Mouse (Mus musculus) gastrocnemius, postnatal 10 days (tissue): ENCODE data around the gene Ctnnd2. TPM values are rescaled to one million over a fixed set of nuclear protein-coding genes. Genes with fewer than 3 reads are reported as not detected.

Source experiments
- DNase-seq: peaks from one replicate; pipeline ENCODE4 v3.0.0; 2021; ENCODE audit warnings: mixed read lengths
- total RNA-seq, 2 experiments: library from RNA; stranded (reverse); gene quantifications; 2 replicates each; pipeline ENCODE4 v1.2.3; 2021

Gene Ctnnd2
- total RNA-seq, 2 experiments from 2014 or later: 0.63 to 0.94 TPM

GRCm38 (mm10) chr15:30726066-30726465 is 553.7 kb downstream of the Ctnnd2 start:
- no peak for DNase-seq

GRCm38 (mm10) chr15:30738178-30738577 is 565.8 kb downstream of the Ctnnd2 start:
- DNase-seq: no peak

GRCm38 (mm10) chr15:30740728-30741127 is 568.3 kb downstream of the Ctnnd2 start:
- DNase-seq: peak; percentile 38

GRCm38 (mm10) chr15:30757991-30758390 is 585.6 kb downstream of the Ctnnd2 start:
- DNase-seq: no peak

GRCm38 (mm10) chr15:30762211-30762610 is 589.8 kb downstream of the Ctnnd2 start:
- no peak for DNase-seq

GRCm38 (mm10) chr15:30762695-30763285 is 590.4 kb downstream of the Ctnnd2 start:
- no peak for DNase-seq

GRCm38 (mm10) chr15:30776931-30777330 is 604.5 kb downstream of the Ctnnd2 start:
- DNase-seq: no peak

GRCm38 (mm10) chr15:30777801-30778200 is 605.4 kb downstream of the Ctnnd2 start:
- no peak for DNase-seq

GRCm38 (mm10) chr15:30779903-30780302 is 607.5 kb downstream of the Ctnnd2 start:
- no peak for DNase-seq

- no peak for DNase-seq
Observed at GRCm38 (mm10) chr15:30780977-30781376, 608.6 kb downstream of the Ctnnd2 start.

GRCm38 (mm10) chr15:30785706-30786320 is 613.4 kb downstream of the Ctnnd2 start:
- DNase-seq: no peak

- DNase-seq: no peak
Observed at GRCm38 (mm10) chr15:30793260-30793659, 620.9 kb downstream of the Ctnnd2 start.

GRCm38 (mm10) chr15:30795723-30796122 is 623.3 kb downstream of the Ctnnd2 start:
- DNase-seq: no peak

- no peak for DNase-seq
Observed at GRCm38 (mm10) chr15:30827424-30828263, 655.3 kb downstream of the Ctnnd2 start.

- DNase-seq: no peak
Observed at GRCm38 (mm10) chr15:30857277-30858176, 685.1 kb downstream of the Ctnnd2 start.

GRCm38 (mm10) chr15:30867429-30867828 is 695.0 kb downstream of the Ctnnd2 start:
- DNase-seq: no peak

- no peak for DNase-seq
Observed at GRCm38 (mm10) chr15:30869673-30870512, 697.5 kb downstream of the Ctnnd2 start.

- DNase-seq: no peak
Observed at GRCm38 (mm10) chr15:30875523-30875922, 703.1 kb downstream of the Ctnnd2 start.

GRCm38 (mm10) chr15:30884692-30885334 is 712.4 kb downstream of the Ctnnd2 start:
- DNase-seq: no peak

GRCm38 (mm10) chr15:30885410-30885809 is 713.0 kb downstream of the Ctnnd2 start:
- no peak for DNase-seq

- no peak for DNase-seq
Observed at GRCm38 (mm10) chr15:30887559-30887958, 715.2 kb downstream of the Ctnnd2 start.
